Mouse (Mus musculus): Measurements from ENCODE around the gene Vmn2r34. TPM values are rescaled to one million over a fixed set of nuclear protein-coding genes. Genes with fewer than 3 reads are reported as not detected.
"Not testable (repeated sequence)": the region's sequence is repeated elsewhere in the genome, so short reads cannot be mapped to it uniquely, and the experiment has no call there.

Gene Vmn2r34
- not detected in 2 replicates for polyA plus RNA-seq (2012; rRNA removed)

DNA sequence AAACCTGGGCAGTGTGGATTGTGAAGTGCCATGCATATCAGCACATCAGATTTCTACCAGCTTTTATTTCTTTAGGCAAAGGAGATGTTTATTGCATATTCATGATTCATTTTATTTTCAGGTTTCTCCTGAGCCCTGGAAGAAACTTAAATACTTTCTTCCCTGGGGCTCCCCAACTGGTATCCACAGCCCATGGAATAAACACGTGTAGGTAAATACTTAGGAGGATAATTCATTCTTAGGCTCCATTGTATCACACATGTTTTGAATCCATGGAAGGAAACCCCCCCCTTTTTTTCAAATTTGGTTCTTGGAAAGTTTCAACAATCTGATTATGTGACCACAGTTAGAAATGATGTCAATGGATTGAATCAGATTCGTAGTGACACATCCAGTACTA lies at the start of gene Vmn2r34:
Gene Vmn2r34, minus strand, starts transcription at position 101 of the 400 bp plus-strand sequence.
- H3K4me3 ChIP-seq (ENCODE audit: low read depth, low read length); H3K36me3 ChIP-seq (ENCODE audit: control insufficient read depth, insufficient read depth, low read length); H3K4me1 ChIP-seq (ENCODE audit: control insufficient read depth, insufficient read depth, insufficient read length, low read length); H3K27me3 ChIP-seq (ENCODE audit: control insufficient read depth, insufficient read depth, low read length); H3K27ac ChIP-seq (ENCODE audit: insufficient read depth, low read depth, low read length): not testable (repeated sequence)
- 43% methylated on average over 2 of the region's 2 CpGs for WGBS

DNA sequence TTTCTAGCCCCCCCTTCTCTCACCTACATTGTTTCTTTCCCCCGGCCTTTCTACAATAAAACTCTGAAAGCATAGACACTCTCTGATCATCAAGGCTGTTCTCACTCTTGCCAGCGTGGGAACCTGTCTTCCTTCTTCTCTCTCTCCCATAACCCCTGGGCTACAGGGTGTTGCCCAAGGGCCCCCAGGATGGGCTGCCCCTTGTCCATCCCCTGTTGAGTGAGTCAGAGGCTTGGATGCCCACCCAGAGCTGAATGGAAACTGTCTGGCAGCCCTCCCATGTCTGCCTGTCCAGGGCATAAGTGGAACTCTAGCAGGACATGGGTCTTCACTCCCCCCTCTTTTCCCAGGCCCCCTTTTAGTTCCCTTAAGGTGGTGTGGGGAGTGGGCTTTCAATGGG lies 15.3 kb downstream of the Vmn2r34 start:
- H3K36me3 ChIP-seq (ENCODE audit: control insufficient read depth, insufficient read depth, low read length); H3K27ac ChIP-seq (ENCODE audit: insufficient read depth, low read depth, low read length); H3K27me3 ChIP-seq (ENCODE audit: control insufficient read depth, insufficient read depth, low read length); H3K4me1 ChIP-seq (ENCODE audit: control insufficient read depth, insufficient read depth, insufficient read length, low read length); H3K4me3 ChIP-seq (ENCODE audit: low read depth, low read length): not testable (repeated sequence)
- 72% methylated on average over 2 of the region's 2 CpGs for WGBS

Other genes starting within 250 kb of the Vmn2r34 start
- gene Vmn2r32, start 209.5 kb downstream of the Vmn2r34 start, polyA plus RNA-seq (2012; rRNA removed), result not detected in 2 replicates
- gene Vmn2r33, start 122.7 kb downstream of the Vmn2r34 start, polyA plus RNA-seq (2012; rRNA removed), result not detected in 2 replicates
- gene Vmn2r35, start 130.4 kb upstream of the Vmn2r34 start, polyA plus RNA-seq (2012; rRNA removed), result not detected in 2 replicates
- gene Vmn2r36, start 213.0 kb upstream of the Vmn2r34 start, polyA plus RNA-seq (2012; rRNA removed), result not detected in 2 replicates